Mouse (Mus musculus): Measurements from ENCODE around the gene Fbxo39.

Fbxo39 gene

GRCm38 (mm10) chr11:72314151-72314895 is at the start of gene Fbxo39:
Gene Fbxo39 (plus strand): TSS chr11:72314444.
- DNase-seq, result peak; percentile 41

GRCm38 (mm10) chr11:72265483-72265882 is 48.8 kb upstream of the Fbxo39 start:
- peak; percentile 11 for DNase-seq

- peak; percentile 83 for DNase-seq
Observed at GRCm38 (mm10) chr11:72266207-72266959, 47.9 kb upstream of the Fbxo39 start.

- peak; percentile 55 for DNase-seq
Observed at GRCm38 (mm10) chr11:72266960-72267560, 47.2 kb upstream of the Fbxo39 start, which contains the start of gene Slc13a5. Gene Slc13a5 (minus strand): TSS chr11:72267222.

- no peak for DNase-seq
Observed at GRCm38 (mm10) chr11:72271761-72272160, 42.5 kb upstream of the Fbxo39 start.

- no peak for DNase-seq
Observed at GRCm38 (mm10) chr11:72273341-72273740, 40.9 kb upstream of the Fbxo39 start.

- no peak for DNase-seq
Observed at GRCm38 (mm10) chr11:72281143-72281851, 32.9 kb upstream of the Fbxo39 start.

- no peak for DNase-seq
Observed at GRCm38 (mm10) chr11:72281852-72282400, 32.3 kb upstream of the Fbxo39 start.

- no peak for DNase-seq
Observed at GRCm38 (mm10) chr11:72283486-72284224, 30.6 kb upstream of the Fbxo39 start.

GRCm38 (mm10) chr11:72284532-72285182 is 29.6 kb upstream of the Fbxo39 start:
- DNase-seq, result no peak

- no peak for DNase-seq
Observed at GRCm38 (mm10) chr11:72285971-72286480, 28.2 kb upstream of the Fbxo39 start.

GRCm38 (mm10) chr11:72286651-72287050 is 27.6 kb upstream of the Fbxo39 start:
- no peak for DNase-seq

GRCm38 (mm10) chr11:72287126-72287525 is 27.1 kb upstream of the Fbxo39 start:
- DNase-seq, result no peak

- DNase-seq, result no peak
Observed at GRCm38 (mm10) chr11:72287543-72287942, 26.7 kb upstream of the Fbxo39 start.

GRCm38 (mm10) chr11:72293116-72293515 is 21.1 kb upstream of the Fbxo39 start:
- no peak for DNase-seq

- DNase-seq, result peak; percentile 9
Observed at GRCm38 (mm10) chr11:72301334-72301733, 12.9 kb upstream of the Fbxo39 start, which contains the start of gene Xaf1. Gene Xaf1 (plus strand): TSS chr11:72301629.

GRCm38 (mm10) chr11:72302230-72302629 is 12.0 kb upstream of the Fbxo39 start:
- DNase-seq, result no peak

GRCm38 (mm10) chr11:72307461-72307860 is 6.8 kb upstream of the Fbxo39 start:
- DNase-seq, result no peak

GRCm38 (mm10) chr11:72308982-72309381 is 5.3 kb upstream of the Fbxo39 start:
- DNase-seq, result no peak

- no peak for DNase-seq
Observed at GRCm38 (mm10) chr11:72310491-72310890, 3.8 kb upstream of the Fbxo39 start.
